Mouse (Mus musculus): Measurements from ENCODE around the gene Sult1a1.

Sult1a1 gene

GRCm38 (mm10) chr7:126624774-126625173 is 51.5 kb downstream of the Sult1a1 start:
- no peak for DNase-seq (ENCODE audit: low spot score in 2 of 2)

- DNase-seq (ENCODE audit: low spot score in 2 of 2) = no peak
These were observed 52.9 kb downstream of the Sult1a1 start for GRCm38 (mm10) chr7:126623381-126623780.
